In genomic region chr17:65956993-65957781, GRCm38 (mm10) we compare ENCODE assay signal across 9 mouse cellular contexts. TPM values are rescaled to one million over a fixed set of nuclear protein-coding genes. Genes with fewer than 3 reads are reported as not detected.
DNase-seq lines count a peak whose midpoint lies in the region; ATAC-seq and TF ChIP-seq lines count a peak whose summit lies in the region.
"Had no signal": no experiment of that assay in that cellular context is flagged by ENCODE, and none has a peak within 500 bp of the region (broad histone marks: within the 10 kb centered on the region; RNA-seq: fewer than 3 reads in every experiment).

No protein-coding gene starts in this region.

- H3K4me1 ChIP-seq in E14TG2a.4 (replicated peaks; ENCODE audit: low read depth, low read length) = peaks cover 60% of the 10 kb centered on the region
- peaks cover 17% of the 10 kb centered on the region for H3K4me1 ChIP-seq in cerebellum, adult 2 months (ENCODE audit: control insufficient read depth, insufficient read depth, low read length)

- no peak for TF ChIP-seq CTCF in gastrocnemius, adult 2 months (IDR thresholded peaks at IDR 0.05)
- no peak for TF ChIP-seq CTCF in E14TG2a.4 (conservative IDR thresholded peaks at IDR 0.05; ENCODE audit: low read length)
- TF ChIP-seq CTCF in cerebellum, adult 2 months (IDR thresholded peaks at IDR 0.05; ENCODE audit: borderline replicate concordance, insufficient read depth, low read depth, low read length) = no peak

- H3K9me3 ChIP-seq in E14TG2a.4 (ENCODE audit: low read length) = no peaks in the 10 kb centered on the region

- peak; percentile 66 for DNase-seq in gastrocnemius, adult 2 months
- DNase-seq in gastrocnemius, postnatal 4 days (ENCODE audit: low spot score in 2 of 2) = no peak
- DNase-seq in cerebellum, adult 2 months = peak; percentile 52 to 70
- peak; percentile 58 for DNase-seq in kidney, postnatal 14 days
- DNase-seq in yolk sac, embryonic 10.5 days (ENCODE audit: low spot score) = no peak
- DNase-seq in urinary bladder, postnatal 4 days (ENCODE audit: low spot score in 2 of 2) = no peak

- 17% methylated on average over 14 of the region's 14 CpGs for WGBS in cerebellum, adult 2 months

- H3K4me3 ChIP-seq in gastrocnemius, adult 2 months = no peak overlapping the region
- H3K4me3 ChIP-seq in E14TG2a.4 (replicated peaks; ENCODE audit: low read length) = peak overlapping the region; percentile 27; the same call in 1 of the 2 replicates
- no peak overlapping the region for H3K4me3 ChIP-seq in cerebellum, adult 2 months (replicated peaks; ENCODE audit: insufficient read depth, low read depth, low read length)

- H3K27ac ChIP-seq in gastrocnemius, adult 2 months = peak overlapping the region; percentile 48
- peak overlapping the region; percentile 9; the same call in 1 of the 2 replicates for H3K27ac ChIP-seq in cerebellum, adult 2 months (ENCODE audit: insufficient read depth, low read length)
- H3K27ac ChIP-seq: macrophage had no signal

- TF ChIP-seq POLR2A in cerebellum, adult 2 months (IDR thresholded peaks at IDR 0.05; ENCODE audit: borderline replicate concordance, insufficient read depth, low read length) = no peak

- no peaks in the 10 kb centered on the region for H3K36me3 ChIP-seq in E14TG2a.4 (ENCODE audit: insufficient read depth, low read length)

- ATAC-seq in frontal cortex, adult (ENCODE audit: low TSS enrichment) = no peak

- no peaks in the 10 kb centered on the region for H3K27me3 ChIP-seq in E14TG2a.4 (ENCODE audit: insufficient read depth, low read length)
- no peaks in the 10 kb centered on the region for H3K27me3 ChIP-seq in cerebellum, adult 2 months (ENCODE audit: control insufficient read depth, insufficient read depth, low read length)

- intact Hi-C loops in gastrocnemius, adult 2 months (cut with DNase I) = no loop called here

RNA-seq across cellular contexts. Expression of gene Twsg1, which starts 6.2 kb away (rescaled TPM):
- total RNA-seq in gastrocnemius, adult 2 months (2021) = 10 to 100 TPM; 25.2 to 31.6 TPM
- 10 to 100 TPM; 38.6 to 45.8 TPM for total RNA-seq in gastrocnemius, postnatal 4 days (2021)
- 30.3 and 32.1 TPM in 2 replicates for polyA plus RNA-seq in cerebellum, adult 2 months (2012; rRNA removed)

Comparison
In these comparisons a context has a peak if more than half of its experiments do, and no peak if none do; other contexts are left out.
1. DNase-seq: peak in gastrocnemius, adult 2 months (single experiment), cerebellum, adult 2 months (2 of 2) and kidney, postnatal 14 days (single experiment); none in gastrocnemius, postnatal 4 days (0 of 2), yolk sac, embryonic 10.5 days (single experiment) and urinary bladder, postnatal 4 days (0 of 2).